ENCODE assay signal across 18 mouse cellular contexts in the genomic region with DNA sequence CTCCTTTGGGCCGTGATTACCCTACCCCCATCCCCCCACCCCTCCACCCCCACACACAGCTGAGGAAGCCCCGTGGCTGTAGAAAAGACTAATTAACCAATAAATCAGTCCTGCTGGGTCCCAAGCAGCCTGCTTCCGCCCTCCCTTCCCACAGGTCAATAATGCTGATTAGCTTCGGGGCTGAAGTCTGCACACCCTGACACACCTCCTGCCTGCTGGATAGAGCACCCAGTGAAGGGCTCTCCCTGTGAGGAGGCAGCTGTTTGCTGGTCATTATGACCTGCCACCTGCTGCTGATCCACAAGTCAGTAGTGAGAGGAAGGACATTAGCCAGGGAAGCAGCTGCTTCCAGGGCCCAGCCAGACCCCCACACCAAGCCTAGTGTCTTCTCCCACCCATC. TPM values are rescaled to one million over a fixed set of nuclear protein-coding genes. Genes with fewer than 3 reads are reported as not detected.
DNase-seq lines count a peak whose midpoint lies in the region; ATAC-seq and TF ChIP-seq lines count a peak whose summit lies in the region.
"Had no signal": no experiment of that assay in that cellular context is flagged by ENCODE, and none has a peak within 500 bp of the region (broad histone marks: within the 10 kb centered on the region; RNA-seq: fewer than 3 reads in every experiment).

No protein-coding gene starts in this region.

- peak overlapping the region; percentile 23; the same call in 1 of the 2 replicates for H3K27ac ChIP-seq in hindbrain, embryonic 12.5 days
- no peak overlapping the region for H3K27ac ChIP-seq in hindbrain, postnatal 0 days
- 0 out of 2 replicates have a peak overlapping the region, but pooled peaks have one; percentile 19 for H3K27ac ChIP-seq in liver, embryonic 13.5 days
- H3K27ac ChIP-seq in small intestine, adult 2 months (ENCODE audit: insufficient read depth, low read depth, low read length), result peak overlapping the region; percentile 81

- no peak for TF ChIP-seq POLR2A in small intestine, adult 2 months (IDR thresholded peaks at IDR 0.05; ENCODE audit: low read depth, low read length)

- H3K9ac ChIP-seq in hindbrain, embryonic 12.5 days, result no peak overlapping the region
- no peak overlapping the region for H3K9ac ChIP-seq in hindbrain, postnatal 0 days (replicated peaks; ENCODE audit: low read length)
- H3K9ac ChIP-seq in liver, embryonic 13.5 days, result no peak overlapping the region

- no peak overlapping the region for H3K4me2 ChIP-seq in hindbrain, embryonic 12.5 days (replicated peaks)
- no peak overlapping the region for H3K4me2 ChIP-seq in hindbrain, postnatal 0 days (ENCODE audit: low read depth, low read length)
- no peak overlapping the region for H3K4me2 ChIP-seq in liver, embryonic 13.5 days

- WGBS in hindbrain, embryonic 12.5 days, result 10% methylated on average over 4 of the region's 4 CpGs
- WGBS in hindbrain, postnatal 0 days, result 18% methylated on average over 4 of the region's 4 CpGs
- 25% methylated on average over 4 of the region's 4 CpGs for WGBS in liver, embryonic 13.5 days (ENCODE audit: insufficient replicate concordance)
- WGBS in small intestine, adult 2 months, result 17% methylated on average over 4 of the region's 4 CpGs

- H3K4me3 ChIP-seq in hindbrain, embryonic 12.5 days, result no peak overlapping the region
- no peak overlapping the region for H3K4me3 ChIP-seq in hindbrain, postnatal 0 days (ENCODE audit: low read length)
- no peak overlapping the region for H3K4me3 ChIP-seq in liver, embryonic 13.5 days (replicated peaks)
- H3K4me3 ChIP-seq in small intestine, adult 2 months (ENCODE audit: low read depth, low read length), result peak overlapping the region; percentile 11; the same call in 1 of the 2 replicates

- peak; percentile 75 for ATAC-seq in hindbrain, embryonic 12.5 days (ENCODE audit: low FRiP score)
- no peak for ATAC-seq in hindbrain, postnatal 0 days
- ATAC-seq in liver, embryonic 13.5 days (ENCODE audit: low read depth), result peak; percentile 34; the same call in 1 of the 2 replicates
- no peak for ATAC-seq in erythroblast, adult 5-6 weeks (replicated peaks; ENCODE audit: low FRiP score, poor library complexity, severe bottlenecking)
- ATAC-seq: Patski had no signal

- DNase-seq in hindbrain, postnatal 0 days (ENCODE audit: low spot score), result no peak
- peak; percentile 56 for DNase-seq in embryo, embryonic 10.5 days (ENCODE audit: low spot score)
- no peak for DNase-seq in liver, embryonic 13.5 days
- DNase-seq in adrenal gland, postnatal 4 days (ENCODE audit: low spot score in 2 of 2), result no peak
- DNase-seq in natural killer cell, adult 2 months (ENCODE audit: low spot score in 2 of 2), result no peak
- DNase-seq: adrenal gland, postnatal 10 days; cerebellum, adult 11 months; heart, postnatal 10 days; kidney, postnatal 14 days; lung, postnatal 14 days; thymus, postnatal 25 days had no signal

- no peaks in the 10 kb centered on the region for H3K36me3 ChIP-seq in hindbrain, embryonic 12.5 days
- H3K36me3 ChIP-seq in hindbrain, postnatal 0 days (ENCODE audit: insufficient read depth, low read length), result no peaks in the 10 kb centered on the region
- no peaks in the 10 kb centered on the region for H3K36me3 ChIP-seq in liver, embryonic 13.5 days
- no peaks in the 10 kb centered on the region for H3K36me3 ChIP-seq in small intestine, adult 2 months (ENCODE audit: control insufficient read depth, insufficient read depth, low read length)

- H3K9me3 ChIP-seq in hindbrain, embryonic 12.5 days (replicated peaks), result no peaks in the 10 kb centered on the region
- no peaks in the 10 kb centered on the region for H3K9me3 ChIP-seq in hindbrain, postnatal 0 days (ENCODE audit: low read length)
- H3K9me3 ChIP-seq in liver, embryonic 13.5 days (replicated peaks), result no peaks in the 10 kb centered on the region

- peaks cover 47% of the 10 kb centered on the region for H3K27me3 ChIP-seq in hindbrain, embryonic 12.5 days
- H3K27me3 ChIP-seq in hindbrain, postnatal 0 days (ENCODE audit: insufficient read depth, low read length), result peaks cover 13% of the 10 kb centered on the region; the same call in 1 of the 2 replicates
- peaks cover 56% of the 10 kb centered on the region for H3K27me3 ChIP-seq in liver, embryonic 13.5 days
- peaks cover 7% of the 10 kb centered on the region; the same call in 1 of the 2 replicates for H3K27me3 ChIP-seq in small intestine, adult 2 months (ENCODE audit: control insufficient read depth, insufficient read depth, low read length)

- no peak for TF ChIP-seq CTCF in hindbrain, postnatal 0 days (IDR thresholded peaks at IDR 0.05; ENCODE audit: low read depth)
- no peak for TF ChIP-seq CTCF in small intestine, adult 2 months (IDR thresholded peaks at IDR 0.05; ENCODE audit: extremely low read depth, insufficient read length, insufficient replicate concordance, low read depth, low read length)

- peaks cover 37% of the 10 kb centered on the region for H3K4me1 ChIP-seq in hindbrain, embryonic 12.5 days
- no peaks in the 10 kb centered on the region for H3K4me1 ChIP-seq in hindbrain, postnatal 0 days (ENCODE audit: insufficient read depth, low read length)
- peaks cover 43% of the 10 kb centered on the region for H3K4me1 ChIP-seq in liver, embryonic 13.5 days (replicated peaks)
- H3K4me1 ChIP-seq in small intestine, adult 2 months (ENCODE audit: control insufficient read depth, insufficient read depth, insufficient read length, low read length), result peaks cover 34% of the 10 kb centered on the region

RNA-seq across cellular contexts. Expression of gene Galr3, which starts 3.2 kb away (rescaled TPM):
- polyA plus RNA-seq in hindbrain, embryonic 12.5 days (2016; fragmentation: Nextera tagmentation; extraction: Ambion mirVana), result not detected in 2 replicates
- total RNA-seq in hindbrain, postnatal 0 days (2014; rRNA removed), result 0.47 and 1.2 TPM in 2 replicates
- 0.20 and 0.25 TPM in 2 replicates for polyA plus RNA-seq in hindbrain, postnatal 0 days (2015; fragmentation: Nextera tagmentation; extraction: Ambion mirVana)
- 0.13 and 0.20 TPM in 2 replicates for polyA plus RNA-seq in liver, embryonic 13.5 days (2015; fragmentation: Nextera tagmentation; extraction: Ambion mirVana)
- 2.2 and 8.0 TPM in 2 replicates for polyA plus RNA-seq in small intestine, adult 2 months (2012; rRNA removed)
- total RNA-seq in erythroblast, adult 5-6 weeks (2015; ENCODE audit: low replicate concordance), result not detected in 2 replicates
- total RNA-seq in erythroblast, adult 5-6 weeks (2017; ENCODE audit: low replicate concordance), result not detected in 2 replicates
- 1 to 10 TPM in 1 of 2 experiments, under 1 TPM in 1; 0.65 to 1.1 TPM for total RNA-seq in adrenal gland, postnatal 4 days (2021)
- total RNA-seq: gastrocnemius, postnatal 4 days; heart, postnatal 10 days; left cerebral cortex, postnatal 36 days; neutrophil, adult 5-6 weeks had no signal

RNA-seq across cellular contexts. Expression of gene H1f0, which starts 16.6 kb away (rescaled TPM):
- 456 and 488 TPM in 2 replicates for polyA plus RNA-seq in hindbrain, embryonic 12.5 days (2016; fragmentation: Nextera tagmentation; extraction: Ambion mirVana)
- total RNA-seq in hindbrain, postnatal 0 days (2014; rRNA removed), result 211 and 233 TPM in 2 replicates
- polyA plus RNA-seq in hindbrain, postnatal 0 days (2015; fragmentation: Nextera tagmentation; extraction: Ambion mirVana), result 259 and 272 TPM in 2 replicates
- 85.3 and 101 TPM in 2 replicates for polyA plus RNA-seq in liver, embryonic 13.5 days (2015; fragmentation: Nextera tagmentation; extraction: Ambion mirVana)
- polyA plus RNA-seq in small intestine, adult 2 months (2012; rRNA removed), result 120 and 218 TPM in 2 replicates
- 6.5 and 8.6 TPM in 2 replicates for total RNA-seq in erythroblast, adult 5-6 weeks (2015; ENCODE audit: low replicate concordance)
- 8.2 and 20.5 TPM in 2 replicates for total RNA-seq in erythroblast, adult 5-6 weeks (2017; ENCODE audit: low replicate concordance)
- 100 to 1,000 TPM; 361 to 374 TPM for total RNA-seq in adrenal gland, postnatal 4 days (2021)

RNA-seq across cellular contexts. Expression of gene Ankrd54, which starts 17.9 kb away (rescaled TPM):
- polyA plus RNA-seq in hindbrain, embryonic 12.5 days (2016; fragmentation: Nextera tagmentation; extraction: Ambion mirVana), result 56.8 and 60.3 TPM in 2 replicates
- total RNA-seq in hindbrain, postnatal 0 days (2014; rRNA removed), result 60.4 and 62.5 TPM in 2 replicates
- 36.7 and 42.4 TPM in 2 replicates for polyA plus RNA-seq in hindbrain, postnatal 0 days (2015; fragmentation: Nextera tagmentation; extraction: Ambion mirVana)
- polyA plus RNA-seq in liver, embryonic 13.5 days (2015; fragmentation: Nextera tagmentation; extraction: Ambion mirVana), result 47.9 and 49.6 TPM in 2 replicates
- 70.4 and 92.7 TPM in 2 replicates for polyA plus RNA-seq in small intestine, adult 2 months (2012; rRNA removed)
- 12.3 and 20.0 TPM in 2 replicates for total RNA-seq in erythroblast, adult 5-6 weeks (2015; ENCODE audit: low replicate concordance)
- total RNA-seq in erythroblast, adult 5-6 weeks (2017; ENCODE audit: low replicate concordance), result 7.5 and 11.4 TPM in 2 replicates
- 10 to 100 TPM; 23.8 to 29.7 TPM for total RNA-seq in adrenal gland, postnatal 4 days (2021)

RNA-seq across cellular contexts. Expression of gene Eif3l, which starts 30.1 kb away (rescaled TPM):
- 190 and 196 TPM in 2 replicates for polyA plus RNA-seq in hindbrain, embryonic 12.5 days (2016; fragmentation: Nextera tagmentation; extraction: Ambion mirVana)
- total RNA-seq in hindbrain, postnatal 0 days (2014; rRNA removed), result 221 and 229 TPM in 2 replicates
- polyA plus RNA-seq in hindbrain, postnatal 0 days (2015; fragmentation: Nextera tagmentation; extraction: Ambion mirVana), result 163 and 164 TPM in 2 replicates
- polyA plus RNA-seq in liver, embryonic 13.5 days (2015; fragmentation: Nextera tagmentation; extraction: Ambion mirVana), result 171 and 185 TPM in 2 replicates
- polyA plus RNA-seq in small intestine, adult 2 months (2012; rRNA removed), result 52.5 and 88.3 TPM in 2 replicates
- 29.4 and 47.6 TPM in 2 replicates for total RNA-seq in erythroblast, adult 5-6 weeks (2015; ENCODE audit: low replicate concordance)
- 51.3 and 56.2 TPM in 2 replicates for total RNA-seq in erythroblast, adult 5-6 weeks (2017; ENCODE audit: low replicate concordance)
- total RNA-seq in adrenal gland, postnatal 4 days (2021), result 100 to 1,000 TPM; 158 to 162 TPM

Comparison
In these comparisons a context has a peak if more than half of its experiments do, and no peak if none do; other contexts are left out.
1. ATAC-seq: peak in hindbrain, embryonic 12.5 days (single experiment) and liver, embryonic 13.5 days (single experiment); none in hindbrain, postnatal 0 days (single experiment) and erythroblast, adult 5-6 weeks (single experiment).